Mouse (Mus musculus) lung, postnatal 36 days (tissue): ENCODE results near the gene Prkn.

Experiments used
- DNase-seq: peaks from one replicate; pipeline ENCODE4 v3.0.0; 2022; ENCODE audit warnings: mixed read lengths

Prkn gene

GRCm38 (mm10) chr17:11414288-11414687 is 574.1 kb downstream of the Prkn start:
- no peak for DNase-seq

GRCm38 (mm10) chr17:11417150-11417549 is 577.0 kb downstream of the Prkn start:
- no peak for DNase-seq

DNA sequence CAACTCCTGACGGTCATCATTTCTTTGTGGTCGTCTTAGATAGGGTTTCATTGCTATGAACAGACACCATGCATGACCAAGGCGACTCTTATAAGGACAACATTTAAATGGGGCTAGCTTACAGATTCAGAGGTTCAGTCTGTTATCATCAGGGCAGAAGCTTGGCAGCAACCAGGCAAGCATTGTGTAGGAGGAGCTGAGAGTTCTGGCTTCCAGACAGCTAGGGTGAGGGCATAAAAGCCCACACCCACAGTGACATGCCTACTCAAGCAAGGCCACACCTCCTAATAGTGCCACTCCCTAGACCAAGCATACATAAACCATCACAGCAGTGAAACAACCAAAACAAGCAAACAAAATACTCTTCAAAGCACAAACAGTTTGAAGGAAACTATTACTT is 579.3 kb downstream of the Prkn start:
- no peak for DNase-seq

DNA sequence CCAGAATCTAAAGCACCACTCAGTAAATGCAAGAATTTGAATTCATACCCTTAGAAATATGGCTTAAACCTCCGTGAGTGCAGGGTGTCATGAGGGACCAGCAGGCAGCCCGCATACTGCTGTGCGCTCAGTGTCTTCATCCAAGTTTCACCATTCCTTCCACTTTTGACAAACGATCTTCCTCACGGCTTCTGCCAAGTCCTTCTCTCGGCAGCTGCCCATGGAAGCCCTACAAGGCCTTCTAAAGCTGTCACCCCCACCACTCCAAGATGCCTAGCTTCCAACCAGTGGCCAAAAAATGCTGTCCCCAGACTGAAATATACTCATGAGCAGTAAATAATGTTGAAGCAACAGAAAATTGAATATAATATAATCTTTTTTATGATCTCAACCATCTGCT is 580.7 kb downstream of the Prkn start:
- DNase-seq: peak; percentile 10

- peak; percentile 3 for DNase-seq
Observed at GRCm38 (mm10) chr17:11421264-11421940, 581.2 kb downstream of the Prkn start.

- no peak for DNase-seq
Observed at GRCm38 (mm10) chr17:11431323-11431722, 591.1 kb downstream of the Prkn start.

- DNase-seq: no peak
Observed at GRCm38 (mm10) chr17:11432593-11432992, 592.4 kb downstream of the Prkn start.

DNA sequence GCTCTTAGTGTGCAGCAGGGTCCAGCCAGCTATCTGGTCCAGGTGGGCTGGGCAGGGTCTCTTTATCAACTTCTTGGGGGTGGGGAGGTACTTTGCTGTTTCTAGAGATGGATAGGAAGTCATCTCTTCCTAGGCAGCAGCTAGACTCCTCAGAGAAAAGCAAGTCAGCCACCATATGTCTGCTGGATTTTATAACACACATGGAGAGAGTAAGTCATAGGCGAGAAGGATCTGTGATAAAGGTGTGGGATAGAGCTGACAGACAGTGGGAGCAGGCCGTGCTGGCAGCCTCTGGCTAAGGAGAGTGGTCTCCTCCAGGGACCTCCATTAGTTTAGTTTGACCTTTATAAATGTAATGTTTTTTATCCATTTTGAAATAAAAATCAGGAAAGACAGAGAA is 622.5 kb downstream of the Prkn start:
- no peak for DNase-seq

DNA sequence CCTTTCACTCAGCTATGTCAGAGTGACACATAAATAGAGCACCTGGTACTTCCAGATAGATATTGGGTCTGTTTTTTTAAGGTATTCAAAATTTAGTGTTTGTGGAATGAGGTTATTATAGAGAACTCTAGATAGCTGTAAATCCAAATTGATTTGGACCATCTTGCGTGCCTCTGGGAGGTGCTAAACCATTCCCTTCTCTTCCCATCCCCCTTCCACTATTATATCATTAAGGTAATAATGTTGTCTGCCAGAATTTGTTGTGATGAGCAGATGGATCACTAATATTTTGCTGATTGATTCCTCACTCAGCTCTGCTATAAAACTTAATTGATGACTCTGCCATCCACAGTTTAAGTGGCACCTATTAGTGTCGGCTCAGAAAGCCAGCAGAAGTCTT is 625.9 kb downstream of the Prkn start:
- no peak for DNase-seq

DNA sequence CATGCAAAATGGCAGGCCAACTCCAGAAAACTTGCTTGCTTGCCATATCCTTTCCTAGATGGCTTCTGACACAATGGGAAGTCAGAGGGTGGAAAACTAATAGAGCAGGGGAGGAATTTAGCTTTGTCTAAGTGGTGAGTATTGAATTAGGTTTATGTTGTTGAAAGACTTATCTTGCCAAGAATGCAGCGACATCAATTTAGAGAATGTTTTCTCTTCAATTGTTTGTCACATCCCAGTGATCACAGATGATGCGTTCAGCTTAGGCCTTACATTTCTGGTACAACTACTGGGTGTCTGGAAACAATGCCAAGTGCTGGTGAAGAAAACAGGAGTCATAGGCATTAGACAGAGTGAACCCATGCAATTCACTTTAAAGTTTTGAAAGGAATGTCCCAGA is 628.4 kb downstream of the Prkn start:
- DNase-seq: no peak

GRCm38 (mm10) chr17:11483032-11483431 is 642.8 kb downstream of the Prkn start:
- DNase-seq: no peak

- DNase-seq: no peak
Observed at GRCm38 (mm10) chr17:11490051-11490450, 649.9 kb downstream of the Prkn start.

GRCm38 (mm10) chr17:11502556-11502955 is 662.4 kb downstream of the Prkn start:
- no peak for DNase-seq

DNA sequence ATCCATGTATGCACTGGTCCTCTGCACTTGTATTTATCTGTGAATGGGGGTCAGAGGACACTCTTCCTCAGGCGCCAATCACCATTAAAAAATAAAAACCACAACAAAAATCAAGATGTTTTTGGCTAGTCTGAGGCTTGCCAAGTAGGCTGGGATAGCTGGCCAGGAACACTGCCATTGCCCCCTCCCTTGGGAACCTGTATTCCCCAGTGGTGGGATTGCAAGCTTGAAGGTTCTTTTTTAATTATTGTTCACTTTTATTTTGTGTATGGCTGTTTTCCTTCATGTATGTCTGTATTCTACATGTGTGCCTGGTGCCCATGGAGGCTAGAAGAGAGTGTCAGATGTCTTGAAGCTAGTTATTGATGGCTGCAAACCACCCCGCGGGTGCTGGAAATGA is 664.3 kb downstream of the Prkn start:
- no peak for DNase-seq

DNA sequence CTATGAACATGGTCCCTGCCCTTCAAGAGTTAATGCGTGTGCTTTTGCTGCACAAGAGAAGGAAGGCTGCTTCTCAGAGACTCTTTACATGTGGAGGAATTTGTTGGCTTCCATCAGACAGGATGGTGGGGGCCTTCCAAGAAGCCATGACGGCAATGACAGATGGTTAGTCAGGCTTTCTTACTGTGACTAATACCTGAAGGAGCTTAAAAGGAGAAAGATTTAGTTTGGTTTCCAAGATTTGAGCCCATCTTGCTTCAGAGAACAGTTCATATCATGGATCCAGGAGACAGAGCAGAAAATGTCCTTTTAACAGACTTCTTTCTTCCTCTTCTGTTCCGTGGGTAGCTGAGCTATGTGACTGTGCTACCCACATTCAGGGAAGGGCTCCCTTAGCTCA is 666.9 kb downstream of the Prkn start:
- DNase-seq: no peak

- no peak for DNase-seq
Observed at GRCm38 (mm10) chr17:11510081-11510480, 669.9 kb downstream of the Prkn start.

- DNase-seq: no peak
Observed at GRCm38 (mm10) chr17:11514032-11514761, 674.0 kb downstream of the Prkn start.

DNA sequence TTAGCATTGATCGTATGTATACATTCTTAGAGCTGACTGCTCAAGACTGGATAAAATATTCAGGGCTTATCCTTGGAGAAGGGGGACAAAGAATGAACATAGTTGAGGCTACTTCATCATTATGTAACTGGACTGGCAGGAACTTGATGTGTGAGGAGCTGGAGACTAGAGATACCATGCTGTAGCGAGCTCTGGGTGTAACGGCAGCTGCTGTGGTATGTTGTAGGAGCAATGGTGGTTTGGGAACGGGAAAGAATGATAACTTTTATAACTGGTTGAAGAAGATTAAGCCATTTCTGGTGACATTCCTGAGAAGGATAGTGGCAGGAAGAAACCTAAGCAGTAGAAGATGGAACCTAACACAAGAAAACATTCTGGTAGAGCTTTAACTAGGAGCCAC is 675.4 kb downstream of the Prkn start:
- DNase-seq: no peak

DNA sequence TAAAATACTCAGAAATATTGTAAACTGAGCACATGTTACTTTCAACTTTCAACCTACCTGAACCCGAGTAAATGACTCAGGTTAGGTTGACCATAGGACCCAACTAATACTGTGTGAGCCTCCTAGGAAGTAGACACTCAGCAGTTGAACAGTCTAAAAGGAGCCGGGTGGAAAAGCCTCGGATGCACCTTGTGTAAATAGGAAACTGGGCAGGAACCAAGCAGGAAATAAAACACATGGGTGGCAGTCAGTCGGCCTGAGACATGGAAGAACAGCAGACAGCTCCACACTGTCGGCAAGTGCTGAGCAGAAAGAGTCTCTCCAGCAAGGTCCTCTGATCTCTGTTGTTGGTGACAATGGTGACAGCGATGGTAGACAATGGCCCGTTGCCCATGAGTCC is 676.0 kb downstream of the Prkn start:
- DNase-seq: peak; percentile 13

DNA sequence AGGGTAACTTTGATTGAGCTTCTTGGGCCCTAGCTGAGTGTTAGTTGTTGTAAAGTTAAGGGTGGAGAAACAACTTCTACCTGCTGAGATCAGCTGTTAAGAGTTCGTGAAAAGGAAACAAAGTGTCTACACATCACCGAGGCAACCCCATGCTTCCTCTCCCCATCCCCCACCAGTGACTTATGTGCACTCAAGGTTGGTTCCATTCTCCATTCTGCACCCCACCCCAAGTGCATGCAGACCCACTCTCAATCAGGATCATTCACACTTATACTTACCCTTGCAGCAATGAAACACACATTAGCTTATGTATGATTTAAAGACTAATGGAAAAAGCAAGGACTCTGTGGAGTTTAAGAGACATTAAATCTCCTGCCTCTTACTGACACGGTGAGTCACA is 691.9 kb downstream of the Prkn start:
- no peak for DNase-seq

DNA sequence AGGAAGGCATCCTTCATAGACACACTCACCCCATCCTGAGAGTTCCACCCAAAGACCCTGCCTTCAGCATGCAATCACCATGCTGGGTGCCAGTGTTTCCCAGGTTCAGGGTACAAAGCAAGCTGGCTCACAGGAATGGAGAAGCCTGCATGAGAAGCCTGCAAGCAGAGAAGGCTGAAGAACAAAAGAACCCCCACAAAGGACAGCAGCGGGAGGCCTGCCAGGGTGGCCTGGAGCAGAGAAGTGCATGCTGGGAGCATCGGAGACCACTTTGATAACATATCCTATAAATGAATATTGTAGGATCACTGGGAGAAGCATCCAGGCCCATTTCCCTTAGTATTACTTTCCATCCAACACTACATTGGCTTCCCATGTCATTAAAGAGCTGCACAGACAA is 692.6 kb downstream of the Prkn start:
- no peak for DNase-seq

DNA sequence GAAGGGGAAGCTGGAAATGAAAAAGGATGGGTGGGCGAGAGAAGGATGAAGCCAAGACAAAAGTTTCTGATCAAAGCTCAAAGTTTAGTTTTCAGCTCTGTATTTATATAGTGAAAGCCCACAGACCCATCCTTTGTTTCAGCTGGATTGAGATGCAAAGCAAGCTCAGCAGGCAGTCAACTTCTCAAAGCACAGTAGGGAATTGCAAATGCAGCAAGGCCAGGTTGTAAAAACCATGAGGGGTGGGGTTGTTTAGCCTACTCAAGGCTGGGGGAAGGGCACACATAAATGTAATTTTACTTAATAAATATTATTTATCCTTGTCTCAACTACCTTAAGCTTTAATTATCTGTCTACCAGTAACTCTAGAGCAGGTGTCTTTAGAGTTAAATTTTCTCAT is 693.7 kb downstream of the Prkn start:
- DNase-seq: no peak

- no peak for DNase-seq
Observed at GRCm38 (mm10) chr17:11538826-11539225, 698.6 kb downstream of the Prkn start.

GRCm38 (mm10) chr17:11541928-11542623 is 701.9 kb downstream of the Prkn start:
- DNase-seq: no peak
